Mouse (Mus musculus) embryo, embryonic 10.5 days (tissue): ENCODE results near the gene Zfand6.

ENCODE experiments used
- DNase-seq: peaks from one replicate; pipeline ENCODE4 v3.0.0-alpha.2; 2015; ENCODE audit warnings: low spot score

Zfand6 gene

DNA sequence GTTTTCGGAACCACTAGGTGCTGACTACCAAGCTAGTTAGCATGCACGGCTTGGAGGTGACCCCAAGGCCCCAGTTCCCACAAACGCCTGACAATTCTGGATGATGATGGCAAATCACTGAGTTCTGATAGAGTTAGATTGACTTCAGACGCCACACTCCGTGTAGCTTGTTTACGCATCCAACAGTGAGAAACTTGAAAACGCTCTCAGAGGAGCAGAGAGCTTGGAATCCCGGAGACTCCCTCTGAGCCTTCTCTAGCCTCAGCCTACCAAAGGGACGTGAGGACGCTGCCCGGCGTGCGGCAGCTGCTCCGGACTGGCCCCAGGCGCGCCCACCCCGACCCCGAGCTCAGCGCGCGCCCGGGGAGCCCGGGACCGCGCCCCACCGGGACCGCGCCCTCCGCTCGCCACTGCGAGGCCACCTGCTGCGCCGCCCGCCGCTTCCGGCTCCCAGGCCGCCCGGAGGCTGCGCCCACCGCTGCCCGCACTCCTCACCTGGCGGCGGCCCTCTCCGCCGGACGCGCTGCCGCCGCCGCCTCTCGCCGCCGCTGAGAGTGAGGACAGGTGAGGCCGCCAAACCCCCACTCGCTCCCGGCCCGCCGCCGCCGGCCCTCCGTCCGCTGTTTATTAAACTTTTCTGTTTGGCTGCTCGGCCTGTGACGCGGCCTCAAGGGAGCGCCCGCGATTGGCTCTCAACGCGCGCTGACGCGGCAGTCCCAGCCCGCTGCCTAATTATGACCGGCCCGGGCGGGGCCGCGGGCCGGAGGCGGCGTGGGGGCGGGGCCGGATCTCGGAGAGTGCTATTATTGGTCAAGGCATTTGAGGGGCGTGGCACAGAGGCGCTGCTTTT is at the start of gene Zfand6:
Gene Zfand6 (minus strand): TSS at position 709 of the 850 bp plus-strand sequence.
- peak; percentile 98 for DNase-seq

DNA sequence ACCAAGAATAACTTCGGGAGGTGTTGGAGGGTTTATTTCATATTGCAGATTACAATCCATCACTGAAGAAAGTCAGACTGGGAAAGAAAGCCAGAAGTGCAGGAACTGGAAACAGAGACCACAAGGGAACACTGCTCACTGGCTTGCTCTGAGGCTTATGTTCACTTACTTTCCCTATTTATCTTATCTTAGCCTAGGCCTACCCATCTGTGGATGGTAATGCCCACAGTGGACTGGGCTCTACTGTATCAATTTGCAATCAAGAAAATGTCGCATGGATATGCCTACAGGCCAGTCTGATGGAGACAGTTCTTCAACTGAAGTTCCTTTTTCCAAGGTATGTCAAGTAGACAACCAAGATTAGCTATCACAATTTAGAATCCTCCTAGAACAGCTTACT is 47.0 kb upstream of the Zfand6 start:
- DNase-seq = no peak

DNA sequence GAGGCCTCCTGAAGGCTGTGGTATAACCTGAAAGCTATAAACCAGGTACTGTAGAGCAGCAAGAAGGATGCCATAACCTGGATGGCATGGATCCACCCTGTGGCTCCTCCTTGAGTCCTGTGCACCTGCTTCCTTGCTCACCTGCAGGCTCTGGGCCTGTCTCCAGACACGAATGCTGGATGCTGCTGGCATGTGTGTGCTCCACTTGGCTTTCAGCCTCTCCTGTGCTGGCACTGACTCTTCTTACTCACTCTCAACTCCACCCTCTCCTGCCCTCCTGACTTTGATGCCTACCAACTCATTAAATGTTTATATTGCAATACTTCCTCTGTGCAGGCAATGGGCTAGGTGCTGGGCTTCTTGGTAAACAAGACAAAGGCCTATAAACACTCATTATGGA is 43.3 kb upstream of the Zfand6 start:
- DNase-seq = no peak

DNA sequence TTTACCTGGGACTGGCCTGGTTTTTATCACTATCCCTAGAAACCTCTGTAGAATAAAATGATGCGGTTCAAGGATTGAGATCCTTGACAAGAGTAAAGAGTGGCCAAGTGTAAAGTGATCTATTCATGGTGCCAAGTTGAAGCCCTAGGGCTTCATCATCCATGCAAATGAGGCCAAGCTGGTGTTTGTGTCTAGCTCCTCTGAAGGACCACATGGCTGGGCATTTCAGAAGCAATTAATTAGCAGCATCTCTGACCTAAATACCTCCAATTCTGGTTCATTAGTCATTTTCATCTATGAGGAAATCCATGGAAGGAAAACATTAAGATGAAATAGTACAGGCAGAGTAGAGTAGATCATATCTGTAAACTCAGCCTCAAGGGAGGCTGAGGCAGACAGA is 42.3 kb upstream of the Zfand6 start:
- DNase-seq = no peak

DNA sequence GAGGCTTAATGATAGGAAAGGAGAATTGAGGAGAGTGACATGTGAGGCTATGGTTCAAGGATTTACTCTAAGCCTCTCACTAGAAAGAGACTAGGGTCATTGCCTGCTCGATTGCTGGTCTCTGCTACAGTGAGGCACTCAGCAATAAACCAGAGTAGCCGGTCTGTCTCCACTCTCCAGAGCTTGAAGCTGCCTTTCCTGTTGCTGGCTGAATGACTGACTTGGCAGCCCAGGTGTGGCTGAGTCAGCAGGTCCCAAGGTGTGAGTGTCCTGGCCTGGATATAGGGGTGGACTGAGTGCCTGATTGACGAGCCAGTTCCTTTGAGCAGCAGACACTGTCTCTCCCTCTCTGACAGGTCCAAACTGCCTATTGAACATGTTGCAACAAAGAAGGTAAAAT is 41.3 kb upstream of the Zfand6 start:
- DNase-seq = no peak

DNA sequence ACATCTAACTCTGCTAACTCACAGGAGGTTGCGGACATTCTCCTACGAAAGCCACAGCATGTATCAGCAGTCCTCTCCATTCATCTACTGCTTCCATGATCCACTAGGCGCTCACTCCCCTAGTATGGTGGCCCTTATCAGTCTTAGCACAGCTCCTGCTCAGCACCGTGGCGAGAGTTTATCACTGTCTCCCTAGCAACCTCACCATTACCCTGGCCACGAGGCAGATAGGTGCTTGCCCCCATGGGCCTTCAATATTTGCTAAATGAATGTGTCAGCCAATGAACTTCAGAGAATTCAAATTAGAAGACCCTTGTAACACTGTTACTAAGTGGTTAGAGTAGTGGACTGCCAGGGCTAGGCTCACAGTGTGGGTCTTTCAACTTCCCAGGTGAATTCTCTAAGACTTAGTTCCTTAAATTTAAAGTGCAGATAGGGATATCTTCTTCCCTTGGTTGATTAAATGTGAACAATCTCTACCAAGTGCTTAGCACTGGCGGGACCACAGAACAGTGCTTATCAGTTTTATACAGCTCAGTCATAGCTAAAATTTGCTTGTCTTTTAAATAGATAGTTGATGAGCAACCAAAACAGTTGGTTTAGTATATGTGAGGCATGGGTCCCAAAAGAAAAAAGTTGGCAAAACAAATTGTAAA is 33.2 kb upstream of the Zfand6 start:
- no peak for DNase-seq

DNA sequence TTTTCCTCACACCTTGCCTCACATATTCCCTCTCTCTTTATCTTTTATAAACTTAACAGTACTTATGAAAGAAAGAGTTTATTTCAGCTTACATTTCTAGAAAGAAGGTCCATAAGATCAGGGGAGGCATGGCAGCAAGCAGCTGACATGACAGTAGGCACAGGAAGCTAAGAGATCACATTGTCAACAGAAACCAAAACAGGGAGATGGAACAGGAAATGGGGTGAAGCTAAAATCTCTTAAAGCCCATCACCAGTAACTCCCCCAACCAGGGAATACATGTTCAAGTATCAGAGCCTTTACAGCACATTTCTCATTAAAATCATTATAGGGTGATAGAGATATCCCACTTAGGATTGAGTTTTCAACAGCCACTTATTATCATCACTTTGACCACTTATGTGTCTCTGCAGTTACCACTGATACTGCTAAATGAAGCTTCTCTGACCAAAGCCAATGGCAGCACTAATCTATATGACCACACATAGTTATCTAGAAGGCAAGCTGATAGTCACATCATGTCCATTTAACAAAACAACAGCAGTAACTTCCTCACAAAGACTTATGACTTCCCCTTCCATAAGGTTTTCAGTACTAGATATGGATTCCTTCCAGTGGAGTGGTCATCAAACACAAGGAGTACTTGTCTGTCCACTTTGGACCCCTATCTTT is 20.7 kb upstream of the Zfand6 start:
- no peak for DNase-seq

DNA sequence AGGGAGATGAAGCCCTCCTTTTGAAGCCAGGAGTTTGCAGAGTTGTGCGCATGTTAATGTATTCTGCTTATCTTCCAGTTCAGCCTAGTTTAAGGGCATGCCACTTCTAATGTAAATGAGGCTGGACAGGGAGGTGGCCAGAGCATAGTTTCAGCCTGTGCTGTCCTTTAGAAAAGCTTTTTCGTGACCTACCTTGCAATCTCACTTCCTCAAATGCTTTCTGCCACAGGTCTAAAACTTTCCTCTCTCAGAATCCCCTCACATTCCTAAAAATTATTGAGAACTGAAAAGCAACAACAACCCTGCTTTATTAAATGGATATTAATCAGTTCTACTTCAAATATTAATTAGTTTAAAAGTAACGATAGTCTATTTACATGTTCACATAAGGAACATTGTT is 17.1 kb upstream of the Zfand6 start:
- DNase-seq = no peak

DNA sequence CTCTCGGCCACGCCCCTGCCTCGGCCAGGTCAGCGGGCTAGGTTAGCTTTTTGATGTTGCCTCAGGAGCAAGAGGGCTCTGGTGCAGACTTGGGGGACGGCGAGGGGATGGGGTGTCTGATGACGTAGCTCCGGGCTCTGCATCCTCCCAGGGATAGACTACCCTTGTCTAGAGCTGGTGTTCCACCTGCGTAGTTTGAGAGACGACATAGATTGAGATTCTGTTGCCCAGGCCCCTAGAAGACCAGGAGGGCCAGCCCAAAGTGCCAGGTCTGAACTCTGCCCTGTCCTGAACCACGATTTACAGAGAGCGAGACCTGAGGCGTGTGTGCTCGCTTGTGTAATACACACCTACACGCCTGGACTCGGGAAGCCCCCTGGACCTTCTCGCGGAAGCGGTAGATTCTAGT is 346 bp upstream of the Zfand6 start:
- DNase-seq = no peak

DNA sequence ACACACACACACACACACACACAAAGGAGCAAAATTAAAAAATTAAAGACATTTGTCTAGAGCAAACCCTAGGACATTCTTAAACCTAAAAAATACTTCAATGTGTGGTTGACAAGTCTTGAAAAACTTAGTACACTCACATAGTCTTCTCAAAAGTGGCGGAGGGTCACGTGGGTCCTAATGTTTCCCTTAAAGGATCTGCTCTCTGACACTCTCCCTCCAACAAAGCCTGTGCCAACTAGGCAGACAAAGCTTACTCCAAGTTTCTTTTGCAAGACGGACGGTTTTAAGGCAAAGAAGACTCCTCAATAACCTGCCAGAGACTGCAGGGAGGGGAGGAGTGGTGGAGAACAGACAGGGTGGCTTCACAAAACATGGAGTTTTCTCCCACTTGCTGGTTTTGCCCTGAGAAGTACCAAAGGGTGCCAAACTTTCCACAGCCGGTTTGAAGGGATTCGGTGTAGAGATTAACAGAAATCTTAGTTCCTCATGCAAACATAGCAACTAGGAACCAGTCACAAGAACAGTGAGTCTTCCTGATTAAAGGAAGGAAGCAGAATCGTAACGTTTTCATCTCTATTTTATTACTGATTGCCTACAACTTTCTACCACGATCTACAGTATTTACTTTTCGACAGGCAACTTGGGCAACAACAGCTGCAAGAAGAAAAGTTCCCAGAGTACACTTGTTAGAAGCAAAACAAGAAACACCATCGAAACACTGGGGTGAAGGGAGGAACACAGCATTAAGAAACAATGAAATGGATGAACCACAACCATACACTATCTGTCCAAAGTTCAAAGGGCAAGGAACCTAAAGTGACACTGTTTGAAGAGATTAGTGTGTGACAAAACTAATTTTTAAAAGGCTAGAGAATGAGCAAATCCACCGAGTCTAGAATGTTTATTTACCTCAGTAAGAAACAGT is 1.8 kb downstream of the Zfand6 start:
- DNase-seq = no peak

DNA sequence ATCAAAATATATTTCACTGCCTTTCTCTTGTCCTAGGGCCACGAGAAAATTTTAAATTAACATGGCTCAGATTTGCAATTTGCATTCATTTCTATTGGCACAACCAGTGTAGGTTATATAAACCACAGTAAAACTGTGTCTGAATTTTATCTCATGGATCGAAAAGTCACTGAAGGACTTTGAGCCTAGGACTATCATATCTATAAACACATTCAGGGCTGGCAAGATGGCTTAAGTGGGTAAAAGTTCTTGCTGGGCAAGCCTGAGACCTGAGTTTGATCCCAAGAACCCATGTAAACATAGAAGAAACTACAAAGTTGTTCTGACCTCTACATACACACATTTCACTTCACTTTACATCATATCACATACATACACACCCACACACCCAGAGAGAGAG is 3.4 kb downstream of the Zfand6 start:
- DNase-seq = no peak

DNA sequence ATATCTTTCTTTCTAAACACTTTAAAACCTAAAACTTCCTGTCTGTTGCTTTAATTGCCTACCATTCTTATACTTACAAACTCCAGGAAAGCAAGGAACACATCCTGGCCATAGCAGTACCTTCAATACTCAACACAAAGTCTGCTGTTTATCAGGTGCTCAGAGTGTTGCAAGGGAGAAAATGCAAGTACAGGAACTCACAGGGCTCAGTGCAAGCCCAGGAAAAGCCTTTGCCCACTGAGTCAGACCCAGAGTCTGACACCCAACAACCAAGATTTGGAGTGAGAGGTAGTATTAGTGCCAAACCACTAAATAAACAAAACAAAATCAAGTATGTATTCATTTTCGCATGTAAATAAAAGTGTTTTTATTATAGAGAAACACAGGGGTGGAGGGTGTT is 5.1 kb downstream of the Zfand6 start:
- DNase-seq = no peak

DNA sequence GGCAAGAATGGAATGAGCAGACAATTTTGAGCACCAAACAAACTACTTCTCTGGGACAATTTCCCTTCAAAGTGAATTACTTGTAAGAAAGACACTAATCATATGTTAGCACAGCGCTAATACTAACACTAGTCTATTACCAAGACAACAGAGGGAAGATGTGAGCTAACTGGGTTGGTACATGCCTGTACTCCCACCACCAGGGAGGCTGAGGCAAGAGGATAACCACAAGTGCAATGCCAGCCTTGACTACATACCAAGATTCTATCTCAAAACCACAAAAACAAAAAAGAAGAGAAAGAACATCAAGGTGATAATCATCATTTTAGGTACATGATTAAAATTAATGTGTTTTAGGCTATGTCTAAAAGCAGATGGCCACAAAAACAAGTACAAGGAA is 8.2 kb downstream of the Zfand6 start:
- DNase-seq = no peak

DNA sequence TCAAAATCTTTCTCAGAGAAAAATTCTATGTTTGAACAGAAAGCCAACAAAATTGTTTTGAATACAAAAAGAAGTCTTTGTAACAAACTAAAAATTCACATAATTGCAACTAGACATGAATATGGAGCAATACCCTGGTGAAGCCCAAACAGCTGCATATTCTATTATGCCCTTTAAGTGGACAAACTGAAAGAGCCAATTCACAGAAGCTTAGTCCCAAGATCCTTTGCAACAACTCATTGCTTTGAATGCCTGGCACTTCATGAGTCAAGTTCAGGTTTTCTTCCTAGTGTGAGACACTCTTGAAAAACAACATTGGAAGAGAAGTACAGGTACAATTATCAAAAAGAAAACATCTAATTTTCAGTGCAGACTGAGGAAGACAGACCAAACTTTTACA is 8.8 kb downstream of the Zfand6 start:
- DNase-seq = peak; percentile 26

DNA sequence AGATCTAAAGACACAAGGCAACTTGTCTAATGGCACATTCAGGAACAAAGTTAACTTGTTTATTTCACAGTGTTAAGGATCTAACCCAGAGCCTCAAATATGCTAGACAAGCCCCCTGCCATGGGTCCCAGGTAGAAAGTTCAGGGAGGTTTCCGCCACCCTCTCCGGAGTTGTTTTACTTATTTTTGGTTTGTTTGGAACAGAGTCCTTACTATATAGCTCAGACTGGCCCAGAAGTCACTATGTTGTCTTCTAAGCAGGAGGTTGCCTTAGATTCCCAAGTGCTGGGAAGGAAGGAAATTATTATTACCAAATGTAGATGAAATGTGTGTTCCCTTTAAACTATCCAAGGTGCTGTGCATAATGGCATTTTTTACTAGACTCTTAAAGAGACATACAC is 9.7 kb downstream of the Zfand6 start:
- peak; percentile 21 for DNase-seq

DNA sequence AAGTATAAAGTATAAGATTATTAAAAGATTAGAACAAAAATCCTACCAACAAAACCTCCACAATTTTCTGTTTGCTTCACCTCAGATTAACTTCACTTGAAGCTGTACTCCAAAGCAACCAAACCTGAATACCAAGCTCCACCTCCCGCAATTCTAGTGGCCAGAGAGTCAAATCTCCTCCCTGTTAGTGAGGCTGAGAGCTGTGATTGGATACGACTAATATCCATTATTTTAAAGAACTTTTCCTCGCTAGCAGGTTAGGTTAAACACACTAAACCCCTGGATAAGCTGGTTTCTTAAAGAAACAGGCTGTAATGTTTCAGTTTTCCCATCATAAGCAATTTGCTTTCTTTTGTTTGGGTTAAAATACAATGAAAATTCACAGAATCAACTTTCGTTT is 10.5 kb downstream of the Zfand6 start:
- peak; percentile 92 for DNase-seq

DNA sequence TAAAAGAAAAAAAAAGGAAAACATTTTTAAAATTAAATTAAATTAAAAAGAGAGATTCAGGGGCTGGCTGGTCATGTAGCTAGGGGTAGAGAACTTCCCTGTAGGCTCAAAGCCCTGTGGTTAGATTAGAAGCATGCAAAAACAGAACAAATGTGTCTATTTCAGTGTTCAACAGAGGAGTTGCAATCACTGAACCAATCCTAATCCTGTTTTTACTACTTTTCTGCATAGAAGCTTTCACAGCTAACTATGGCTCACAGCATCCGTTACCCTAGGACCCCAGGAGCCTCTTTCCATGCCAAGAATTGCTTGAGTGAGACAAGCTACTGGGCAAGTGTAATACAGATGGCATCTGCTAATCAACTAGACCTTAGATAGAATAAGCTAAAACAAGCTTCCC is 16.7 kb downstream of the Zfand6 start:
- DNase-seq = no peak

DNA sequence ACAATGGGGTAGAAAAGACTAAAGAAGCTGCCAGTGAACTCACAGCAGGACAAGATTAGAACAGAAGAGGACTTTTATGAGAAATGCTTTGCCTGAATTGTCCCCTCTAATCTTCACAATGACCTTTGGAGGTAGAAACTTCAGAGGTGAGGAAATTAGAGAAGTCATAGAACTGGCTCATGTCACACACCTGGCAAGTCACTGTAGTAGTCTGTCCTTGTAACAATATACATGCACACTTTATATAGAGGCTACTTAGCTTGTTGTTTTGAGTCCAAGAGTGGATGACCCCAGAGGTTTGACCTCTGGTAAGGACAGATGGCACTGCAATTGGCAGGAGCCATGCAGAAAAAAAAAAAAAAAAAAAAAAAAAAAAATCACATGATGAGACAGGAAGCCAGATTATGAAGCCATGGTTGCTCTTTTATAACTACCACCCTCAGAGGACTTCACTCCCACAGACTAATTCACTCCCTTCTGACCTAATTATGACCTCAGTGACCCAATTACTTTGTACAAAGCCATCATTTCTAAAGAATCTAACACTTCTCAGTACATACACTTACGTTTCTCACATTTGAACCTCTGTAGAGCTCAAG is 20.1 kb downstream of the Zfand6 start:
- DNase-seq = no peak

DNA sequence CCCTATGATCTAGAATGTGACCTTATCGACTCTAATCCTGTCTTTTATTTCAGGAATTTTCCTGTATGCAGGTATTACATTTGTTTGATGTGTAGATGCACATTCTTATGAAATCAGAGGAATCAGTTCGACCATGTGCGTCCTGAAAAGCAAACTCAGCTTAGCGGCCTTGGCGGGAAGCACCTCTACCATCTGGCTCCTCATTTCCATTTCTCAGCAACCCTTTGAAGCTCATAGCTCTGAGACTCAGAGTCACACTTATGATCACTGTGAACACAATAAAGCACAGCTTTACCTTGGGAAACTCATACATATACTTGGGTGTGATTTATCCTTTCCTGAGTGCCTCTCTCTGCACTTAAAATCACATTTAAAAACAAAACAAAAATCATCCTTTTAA is 21.8 kb downstream of the Zfand6 start:
- no peak for DNase-seq

DNA sequence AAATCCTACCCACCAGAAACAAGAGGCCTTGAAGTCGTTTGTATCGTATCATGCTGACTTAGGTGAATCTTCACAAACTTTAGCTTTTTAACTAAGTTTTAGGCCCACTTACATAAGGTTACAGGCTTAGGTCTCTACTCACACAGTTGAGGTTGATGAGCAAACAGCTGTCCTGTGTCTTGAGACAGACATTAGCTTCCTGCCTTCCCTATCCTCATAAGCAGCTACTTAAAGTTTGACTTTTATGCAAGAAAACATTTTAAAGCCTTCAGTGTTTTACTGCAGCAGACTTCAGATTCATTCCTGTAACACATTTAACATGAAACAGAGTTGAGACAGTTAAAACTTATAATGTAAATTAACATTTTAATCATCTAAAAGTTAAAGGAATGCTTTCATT is 37.0 kb downstream of the Zfand6 start:
- no peak for DNase-seq

DNA sequence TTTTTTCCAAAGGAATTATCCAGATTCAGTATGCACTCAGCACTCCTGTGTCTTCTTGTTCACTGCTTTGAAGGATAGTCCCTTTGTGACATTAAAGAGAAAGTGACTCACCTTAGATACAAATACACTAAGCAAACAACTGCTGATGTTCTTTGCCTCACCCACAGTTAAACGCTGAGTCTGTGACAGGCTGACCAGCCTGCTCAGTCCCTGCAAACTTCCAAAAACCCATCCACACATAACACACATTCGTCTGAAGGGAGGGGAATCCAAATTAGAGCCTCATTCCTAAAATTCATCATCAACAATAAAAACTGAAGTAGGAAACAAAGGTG is 37.8 kb downstream of the Zfand6 start:
- no peak for DNase-seq
